Mouse (Mus musculus): ENCODE data around the gene Tmem43. TPM values are rescaled to one million over a fixed set of nuclear protein-coding genes. Genes with fewer than 3 reads are reported as not detected.

The Tmem43 gene
- polyA plus RNA-seq, 1 experiment from 2014 or later, result 27.3 TPM

DNA sequence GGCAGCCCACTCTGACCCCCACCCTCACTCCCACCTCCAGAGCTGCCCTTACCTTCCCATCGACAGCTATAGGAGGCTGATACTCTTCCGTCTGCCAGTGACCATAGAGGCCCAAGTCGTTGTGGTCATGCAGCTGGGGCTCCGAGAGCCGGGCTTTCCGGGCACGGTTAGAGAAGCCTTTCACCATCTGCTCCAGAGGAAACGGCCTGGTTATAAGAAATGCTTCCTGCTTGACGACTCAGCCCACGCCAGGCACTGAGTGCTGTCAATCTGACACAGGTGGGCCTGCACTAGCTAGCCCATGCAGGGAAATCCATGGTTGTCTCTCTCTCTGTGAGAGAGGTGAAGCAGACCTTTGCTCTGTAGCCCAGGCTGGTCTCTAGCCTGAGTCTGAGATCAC is 19.6 kb downstream of the Tmem43 start:
- Histone ChIP-seq H3K9me3 (ENCODE audit: control insufficient read depth, low read length) (no peaks in the 10 kb centered on the region), H3K4me1 (ENCODE audit: control insufficient read depth in 2 of 2, insufficient read depth in 2 of 2, low read length in 2 of 2) (peaks cover 3 to 7% of the 10 kb centered on the region in 2 experiments; a peak in 1 of 4 replicates), H3K4me2 (ENCODE audit: low read length) (no peak overlapping the region), H3K9ac (ENCODE audit: low read length) (no peak overlapping the region), H3K27me3 (ENCODE audit: control insufficient read depth, insufficient read depth, low read length) (no peaks in the 10 kb centered on the region), H3K36me3 (ENCODE audit: control insufficient read depth, insufficient read depth, low read length) (peaks cover 82% of the 10 kb centered on the region), H3K4me3 (ENCODE audit: control insufficient read depth in 1 of 2, insufficient read depth in 1 of 2, low read depth in 1 of 2, low read length in 2 of 2) (no peak overlapping the region), H3K27ac (replicated peaks in 1 of 2; ENCODE audit: control insufficient read depth in 1 of 2, insufficient read depth in 1 of 2, low read depth in 2 of 2, low read length in 2 of 2) (no peak overlapping the region)
- no peak for ATAC-seq (ENCODE audit: insufficient number of reproducible peaks, insufficient read depth, low FRiP score, low read depth)
- 82% methylated on average over 10 of the region's 10 CpGs for whole genome bisulfite sequencing

DNA sequence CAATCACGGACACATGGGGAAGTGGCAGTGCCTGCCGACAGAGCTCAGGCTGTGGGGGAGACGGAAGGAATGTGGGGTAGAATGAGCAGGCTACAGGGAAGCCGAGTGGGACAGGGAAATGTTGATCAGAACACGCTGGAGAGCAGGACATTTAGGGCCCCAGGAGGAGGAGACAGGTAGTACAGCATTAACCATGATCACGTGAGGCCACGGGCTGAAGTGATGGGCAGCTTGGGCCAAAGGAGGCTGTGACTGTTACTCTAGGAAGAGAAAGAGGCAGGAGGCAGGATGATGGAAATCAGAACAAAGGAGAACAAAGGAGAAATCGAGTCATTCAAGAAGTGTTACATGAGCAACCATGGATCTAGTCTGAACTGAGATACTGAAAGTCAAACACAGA is 21.0 kb downstream of the Tmem43 start:
- peaks cover 91% of the 10 kb centered on the region for H3K36me3 ChIP-seq (ENCODE audit: control insufficient read depth, insufficient read depth, low read length)
- H3K9me3 ChIP-seq (ENCODE audit: control insufficient read depth, low read length), result no peaks in the 10 kb centered on the region
- ATAC-seq (ENCODE audit: insufficient number of reproducible peaks, insufficient read depth, low FRiP score, low read depth), result no peak
- H3K27ac ChIP-seq (replicated peaks in 1 of 2; ENCODE audit: control insufficient read depth in 1 of 2, insufficient read depth in 1 of 2, low read depth in 2 of 2, low read length in 2 of 2), result no peak overlapping the region
- no peak overlapping the region for H3K9ac ChIP-seq (ENCODE audit: low read length)
- H3K27me3 ChIP-seq (ENCODE audit: control insufficient read depth, insufficient read depth, low read length), result no peaks in the 10 kb centered on the region
- 76% methylated on average over 8 of the region's 8 CpGs for WGBS
- no peak overlapping the region for H3K4me3 ChIP-seq (ENCODE audit: control insufficient read depth in 1 of 2, insufficient read depth in 1 of 2, low read depth in 1 of 2, low read length in 2 of 2)
- no peak overlapping the region for H3K4me2 ChIP-seq (ENCODE audit: low read length)
- H3K4me1 ChIP-seq (ENCODE audit: control insufficient read depth in 2 of 2, insufficient read depth in 2 of 2, low read length in 2 of 2), result no peaks in the 10 kb centered on the region

DNA sequence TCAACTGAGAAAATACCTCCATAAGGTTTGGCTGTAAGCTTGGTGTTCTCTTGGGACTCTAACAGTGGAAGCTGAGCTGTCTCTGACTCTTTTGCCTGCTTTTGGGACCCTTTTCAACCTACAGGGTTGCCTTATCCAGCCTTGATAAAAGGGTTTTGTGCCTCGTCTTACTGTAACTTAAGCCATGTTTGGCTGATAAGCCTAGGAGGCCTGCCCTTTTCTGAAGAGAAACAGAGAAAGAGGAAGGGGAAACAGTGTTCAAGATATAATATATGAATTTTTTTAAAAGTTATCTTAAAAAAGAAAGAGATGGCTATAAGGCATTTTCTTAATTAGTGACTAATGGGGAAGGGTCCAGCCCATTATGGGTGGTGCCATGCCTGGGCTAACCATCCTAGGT is 29.8 kb downstream of the Tmem43 start:
- ATAC-seq (ENCODE audit: insufficient number of reproducible peaks, insufficient read depth, low FRiP score, low read depth), result no peak
- H3K4me1 ChIP-seq (ENCODE audit: control insufficient read depth in 2 of 2, insufficient read depth in 2 of 2, low read length in 2 of 2), result no peaks in the 10 kb centered on the region
- no peak overlapping the region for H3K4me3 ChIP-seq (ENCODE audit: control insufficient read depth in 1 of 2, insufficient read depth in 1 of 2, low read depth in 1 of 2, low read length in 2 of 2)
- H3K9me3 ChIP-seq (ENCODE audit: control insufficient read depth, low read length), result peaks cover 2% of the 10 kb centered on the region; the same call in 1 of the 2 replicates
- H3K27me3 ChIP-seq (ENCODE audit: control insufficient read depth, insufficient read depth, low read length), result no peaks in the 10 kb centered on the region
- H3K4me2 ChIP-seq (ENCODE audit: low read length), result no peak overlapping the region
- no peak overlapping the region for H3K9ac ChIP-seq (ENCODE audit: low read length)
- H3K27ac ChIP-seq (replicated peaks in 1 of 2; ENCODE audit: control insufficient read depth in 1 of 2, insufficient read depth in 1 of 2, low read depth in 2 of 2, low read length in 2 of 2), result no peak overlapping the region
- peaks cover 99% of the 10 kb centered on the region for H3K36me3 ChIP-seq (ENCODE audit: control insufficient read depth, insufficient read depth, low read length)
- 71% methylated on average over 1 of the region's 1 CpGs for WGBS

DNA sequence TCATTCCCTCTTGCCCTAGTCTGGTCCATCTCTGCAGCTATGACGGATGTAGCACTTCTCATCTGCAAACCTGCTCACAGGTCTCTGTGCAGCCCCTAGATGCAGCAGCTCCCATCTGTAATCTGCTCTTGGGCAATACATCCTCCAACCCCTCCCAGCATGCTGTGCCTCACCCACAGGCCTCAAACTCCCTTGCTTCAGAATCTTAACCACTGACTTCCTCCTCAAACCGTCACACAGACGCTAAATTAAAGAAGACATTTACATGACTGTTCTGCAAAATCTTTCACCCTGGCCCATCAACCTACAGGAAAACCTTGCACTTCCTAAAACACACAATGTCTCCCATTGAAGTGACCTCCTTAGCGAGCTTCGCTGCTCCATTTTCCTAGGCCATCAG is 32.5 kb downstream of the Tmem43 start:
- 92% methylated on average over 5 of the region's 5 CpGs for WGBS
- H3K27ac ChIP-seq (replicated peaks in 1 of 2; ENCODE audit: control insufficient read depth in 1 of 2, insufficient read depth in 1 of 2, low read depth in 2 of 2, low read length in 2 of 2), result no peak overlapping the region
- ATAC-seq (ENCODE audit: insufficient number of reproducible peaks, insufficient read depth, low FRiP score, low read depth), result no peak

DNA sequence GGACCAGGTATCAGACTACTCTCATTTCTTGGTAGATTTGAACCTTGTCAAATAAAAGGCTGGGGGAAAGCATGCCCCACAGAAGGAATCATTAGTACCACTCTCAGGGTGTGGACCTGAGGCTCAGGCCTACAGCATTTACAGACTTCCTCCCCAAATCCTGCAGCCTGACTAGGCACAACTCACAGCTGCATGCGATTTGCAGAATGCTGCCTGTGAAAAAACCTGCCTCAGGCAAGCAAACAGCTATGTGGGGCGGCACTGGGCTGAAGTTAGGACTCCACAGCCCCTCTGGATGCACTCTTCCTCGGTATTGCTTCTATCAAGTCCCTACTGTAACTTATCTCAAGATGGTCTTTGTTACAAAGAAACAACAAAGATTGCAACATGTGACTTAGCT is 34.5 kb downstream of the Tmem43 start:
- no peak overlapping the region for H3K27ac ChIP-seq (replicated peaks in 1 of 2; ENCODE audit: control insufficient read depth in 1 of 2, insufficient read depth in 1 of 2, low read depth in 2 of 2, low read length in 2 of 2)
- ATAC-seq (ENCODE audit: insufficient number of reproducible peaks, insufficient read depth, low FRiP score, low read depth), result no peak
- no peaks in the 10 kb centered on the region for H3K27me3 ChIP-seq (ENCODE audit: control insufficient read depth, insufficient read depth, low read length)
- H3K36me3 ChIP-seq (ENCODE audit: control insufficient read depth, insufficient read depth, low read length), result peaks cover 62% of the 10 kb centered on the region
- H3K4me2 ChIP-seq (ENCODE audit: low read length), result no peak overlapping the region
- no peak overlapping the region for H3K9ac ChIP-seq (ENCODE audit: low read length)
- H3K4me1 ChIP-seq (ENCODE audit: control insufficient read depth in 2 of 2, insufficient read depth in 2 of 2, low read length in 2 of 2), result no peaks in the 10 kb centered on the region
- WGBS, result 81% methylated on average over 3 of the region's 3 CpGs
- H3K4me3 ChIP-seq (ENCODE audit: control insufficient read depth in 1 of 2, insufficient read depth in 1 of 2, low read depth in 1 of 2, low read length in 2 of 2), result no peak overlapping the region
- peaks cover 2% of the 10 kb centered on the region; the same call in 1 of the 2 replicates for H3K9me3 ChIP-seq (ENCODE audit: control insufficient read depth, low read length)

More for the DNA sequence above, 32.5 kb downstream of the Tmem43 start:
- H3K9me3 ChIP-seq (ENCODE audit: control insufficient read depth, low read length), result peaks cover 2% of the 10 kb centered on the region; the same call in 1 of the 2 replicates
- H3K4me2 ChIP-seq (ENCODE audit: low read length), result no peak overlapping the region
- no peak overlapping the region for H3K4me3 ChIP-seq (ENCODE audit: control insufficient read depth in 1 of 2, insufficient read depth in 1 of 2, low read depth in 1 of 2, low read length in 2 of 2)
- H3K27me3 ChIP-seq (ENCODE audit: control insufficient read depth, insufficient read depth, low read length), result no peaks in the 10 kb centered on the region
- no peaks in the 10 kb centered on the region for H3K4me1 ChIP-seq (ENCODE audit: control insufficient read depth in 2 of 2, insufficient read depth in 2 of 2, low read length in 2 of 2)
- no peak overlapping the region for H3K9ac ChIP-seq (ENCODE audit: low read length)
- peaks cover 81% of the 10 kb centered on the region for H3K36me3 ChIP-seq (ENCODE audit: control insufficient read depth, insufficient read depth, low read length)

DNA sequence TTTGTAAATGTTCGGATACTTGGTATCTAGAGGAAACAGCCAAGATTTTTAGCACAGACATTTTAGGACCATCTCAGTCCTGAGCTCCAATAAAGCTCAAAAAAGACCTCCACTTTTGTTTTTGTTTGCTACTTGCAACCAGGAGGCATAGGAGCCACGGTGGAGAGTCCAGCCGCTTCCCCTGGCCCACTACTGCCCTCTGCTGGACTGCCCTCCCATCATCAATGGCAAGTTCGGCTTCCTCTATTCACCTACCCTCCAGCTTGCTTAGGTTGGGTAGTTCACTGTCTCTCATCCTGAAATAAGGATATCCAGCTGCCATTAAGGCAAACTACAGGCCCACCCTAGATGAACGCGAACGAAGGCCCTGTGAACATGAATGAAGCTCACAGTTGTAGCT is 35.8 kb downstream of the Tmem43 start:
- no peaks in the 10 kb centered on the region for H3K27me3 ChIP-seq (ENCODE audit: control insufficient read depth, insufficient read depth, low read length)
- no peak for ATAC-seq (ENCODE audit: insufficient number of reproducible peaks, insufficient read depth, low FRiP score, low read depth)
- H3K27ac ChIP-seq (replicated peaks in 1 of 2; ENCODE audit: control insufficient read depth in 1 of 2, insufficient read depth in 1 of 2, low read depth in 2 of 2, low read length in 2 of 2), result no peak overlapping the region
- H3K9me3 ChIP-seq (ENCODE audit: control insufficient read depth, low read length), result no peaks in the 10 kb centered on the region
- H3K9ac ChIP-seq (ENCODE audit: low read length), result no peak overlapping the region
- H3K36me3 ChIP-seq (ENCODE audit: control insufficient read depth, insufficient read depth, low read length), result peaks cover 49% of the 10 kb centered on the region
- WGBS, result 40% methylated on average over 7 of the region's 7 CpGs
- no peak overlapping the region for H3K4me2 ChIP-seq (ENCODE audit: low read length)
- H3K4me3 ChIP-seq (ENCODE audit: control insufficient read depth in 1 of 2, insufficient read depth in 1 of 2, low read depth in 1 of 2, low read length in 2 of 2), result no peak overlapping the region
- 0 out of 4 replicates have a peak, but pooled peaks cover 0 to 1% of the 10 kb centered on the region in 2 experiments for H3K4me1 ChIP-seq (ENCODE audit: control insufficient read depth in 2 of 2, insufficient read depth in 2 of 2, low read length in 2 of 2)

DNA sequence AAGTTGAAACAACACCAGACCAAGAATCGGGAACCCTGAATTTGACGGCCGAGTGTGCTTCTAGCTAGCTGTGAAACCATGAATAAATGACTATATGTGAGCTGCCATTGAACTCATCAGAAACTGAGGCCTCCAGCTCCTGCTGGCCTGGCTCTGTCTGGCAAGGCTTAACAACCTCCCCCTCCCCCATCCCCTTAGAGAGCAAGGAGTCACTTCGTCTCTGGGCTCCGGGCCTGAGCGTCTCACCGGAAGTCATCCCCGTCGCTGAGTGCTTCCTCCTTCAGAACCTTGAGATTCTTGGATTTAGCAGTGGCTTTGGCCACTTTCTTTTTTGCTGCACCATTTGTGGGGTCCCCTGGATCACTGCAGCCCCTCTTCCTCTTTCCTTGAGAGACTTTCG is 36.7 kb downstream of the Tmem43 start:
- WGBS, result 78% methylated on average over 10 of the region's 10 CpGs
- H3K27me3 ChIP-seq (ENCODE audit: control insufficient read depth, insufficient read depth, low read length), result no peaks in the 10 kb centered on the region
- no peaks in the 10 kb centered on the region for H3K9me3 ChIP-seq (ENCODE audit: control insufficient read depth, low read length)
- no peak overlapping the region for H3K27ac ChIP-seq (replicated peaks in 1 of 2; ENCODE audit: control insufficient read depth in 1 of 2, insufficient read depth in 1 of 2, low read depth in 2 of 2, low read length in 2 of 2)
- H3K4me3 ChIP-seq (ENCODE audit: control insufficient read depth in 1 of 2, insufficient read depth in 1 of 2, low read depth in 1 of 2, low read length in 2 of 2), result no peak overlapping the region
- peaks cover 0 to 10% of the 10 kb centered on the region in 2 experiments; a peak in 1 of 4 replicates for H3K4me1 ChIP-seq (ENCODE audit: control insufficient read depth in 2 of 2, insufficient read depth in 2 of 2, low read length in 2 of 2)
- no peak for ATAC-seq (ENCODE audit: insufficient number of reproducible peaks, insufficient read depth, low FRiP score, low read depth)
- no peak overlapping the region for H3K4me2 ChIP-seq (ENCODE audit: low read length)
- H3K36me3 ChIP-seq (ENCODE audit: control insufficient read depth, insufficient read depth, low read length), result peaks cover 40% of the 10 kb centered on the region
- no peak overlapping the region for H3K9ac ChIP-seq (ENCODE audit: low read length)

DNA sequence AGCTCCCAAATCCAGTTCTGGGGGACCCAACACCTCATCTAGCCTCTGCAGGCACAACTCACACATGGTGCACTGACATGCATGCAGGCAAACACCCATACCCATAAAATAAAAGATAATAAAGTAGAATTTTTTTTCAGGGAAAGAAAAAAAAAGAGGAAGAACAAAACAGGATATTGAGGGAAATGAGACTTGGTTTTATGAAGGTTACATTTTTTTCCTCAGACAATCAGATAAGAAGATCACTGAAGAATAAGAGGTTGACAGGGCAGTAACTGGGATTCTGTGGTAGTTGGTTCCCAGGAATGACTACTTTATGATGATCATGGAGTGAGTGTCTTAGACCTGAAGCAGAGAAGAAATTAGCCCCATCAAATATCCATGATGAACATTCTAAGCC is 40.6 kb downstream of the Tmem43 start:
- ATAC-seq (ENCODE audit: insufficient number of reproducible peaks, insufficient read depth, low FRiP score, low read depth), result no peak
- Histone ChIP-seq H3K27me3 (ENCODE audit: control insufficient read depth, insufficient read depth, low read length) (no peaks in the 10 kb centered on the region), H3K4me2 (ENCODE audit: low read length) (no peak overlapping the region), H3K36me3 (ENCODE audit: control insufficient read depth, insufficient read depth, low read length) (peaks cover 29% of the 10 kb centered on the region), H3K27ac (replicated peaks in 1 of 2; ENCODE audit: control insufficient read depth in 1 of 2, insufficient read depth in 1 of 2, low read depth in 2 of 2, low read length in 2 of 2) (no peak overlapping the region), H3K4me3 (ENCODE audit: control insufficient read depth in 1 of 2, insufficient read depth in 1 of 2, low read depth in 1 of 2, low read length in 2 of 2) (no peak overlapping the region), H3K9ac (ENCODE audit: low read length) (no peak overlapping the region), H3K9me3 (ENCODE audit: control insufficient read depth, low read length) (no peaks in the 10 kb centered on the region), H3K4me1 (ENCODE audit: control insufficient read depth in 2 of 2, insufficient read depth in 2 of 2, low read length in 2 of 2) (peaks cover 0 to 34% of the 10 kb centered on the region in 2 experiments; a peak in 3 of 4 replicates)

Measured in heart, embryonic 14.5 days (tissue).